15 mouse cellular contexts compared by ENCODE assay signal in genomic region chr10:124900044-124900443, GRCm38 (mm10).
A peak's percentile ranks its signal among the peaks of the same experiment; 100 is the strongest.
DNase-seq lines count a peak whose midpoint lies in the region; ATAC-seq and TF ChIP-seq lines count a peak whose summit lies in the region.
"Had no signal": no experiment of that assay in that cellular context is flagged by ENCODE, and none has a peak within 500 bp of the region (broad histone marks: within the 10 kb centered on the region; RNA-seq: fewer than 3 reads in every experiment).

No protein-coding gene starts in this region.

- peak; percentile 11 to 34 for DNase-seq in left cerebral cortex, postnatal 14 days (ENCODE audit: low spot score in 2 of 2)
- DNase-seq in telencephalon, adult 2 months (ENCODE audit: low read depth, low spot score) = peak; percentile 36
- DNase-seq in yolk sac, embryonic 10.5 days (ENCODE audit: low spot score) = no peak
- no peak for DNase-seq in liver, postnatal 0 days
- DNase-seq: cerebellum, adult 11 months; kidney, adult 8-10 months; kidney, postnatal 4 days; lung, postnatal 36 days had no signal

- no peak for TF ChIP-seq CTCF in liver, postnatal 0 days (IDR thresholded peaks at IDR 0.05; ENCODE audit: low read depth)

- 89% methylated on average over 12 of the region's 12 CpGs for WGBS in forebrain, embryonic 13.5 days
- WGBS in forebrain, embryonic 12.5 days = 92% methylated on average over 12 of the region's 12 CpGs
- 84% methylated on average over 12 of the region's 12 CpGs for WGBS in liver, postnatal 0 days (ENCODE audit: insufficient replicate concordance)

- no peak for TF ChIP-seq EP300 in liver, postnatal 0 days (IDR thresholded peaks at IDR 0.05; ENCODE audit: low read depth)

- intact Hi-C loops in left cerebral cortex, postnatal 14 days (cut with DNase I) = no loop called here

- peak; percentile 38; the same call in 1 of the 2 replicates for ATAC-seq in forebrain, embryonic 13.5 days
- no peak for ATAC-seq in forebrain, embryonic 12.5 days (ENCODE audit: low FRiP score)
- no peak for ATAC-seq in megakaryocyte, adult 5-6 weeks (ENCODE audit: poor library complexity, severe bottlenecking)
- ATAC-seq in liver, postnatal 0 days = no peak

- H3K9ac ChIP-seq in forebrain, embryonic 13.5 days = no peak overlapping the region
- H3K9ac ChIP-seq in forebrain, embryonic 12.5 days = no peak overlapping the region
- H3K9ac ChIP-seq in liver, postnatal 0 days (replicated peaks) = no peak overlapping the region
- H3K9ac ChIP-seq: embryonic facial prominence, embryonic 13.5 days; heart, embryonic 13.5 days; midbrain, embryonic 12.5 days had no signal

- H3K27me3 ChIP-seq in forebrain, embryonic 13.5 days = no peaks in the 10 kb centered on the region
- H3K27me3 ChIP-seq in forebrain, embryonic 12.5 days = no peaks in the 10 kb centered on the region
- no peaks in the 10 kb centered on the region for H3K27me3 ChIP-seq in megakaryocyte, embryonic 14.5 days (replicated peaks)
- H3K27me3 ChIP-seq in liver, postnatal 0 days (ENCODE audit: insufficient read depth, low read length) = no peaks in the 10 kb centered on the region
- H3K27me3 ChIP-seq: embryonic facial prominence, embryonic 13.5 days; heart, embryonic 13.5 days; midbrain, embryonic 12.5 days had no signal

- H3K27ac ChIP-seq in forebrain, embryonic 13.5 days = no peak overlapping the region
- no peak overlapping the region for H3K27ac ChIP-seq in forebrain, embryonic 12.5 days
- no peak overlapping the region for H3K27ac ChIP-seq in liver, postnatal 0 days (ENCODE audit: low read depth)
- H3K27ac ChIP-seq: embryonic facial prominence, embryonic 13.5 days; heart, embryonic 13.5 days; midbrain, embryonic 12.5 days had no signal

- no peak overlapping the region for H3K4me3 ChIP-seq in forebrain, embryonic 13.5 days
- no peak overlapping the region for H3K4me3 ChIP-seq in forebrain, embryonic 12.5 days (replicated peaks)
- peak overlapping the region; percentile 34 for H3K4me3 ChIP-seq in megakaryocyte, embryonic 14.5 days (replicated peaks)
- H3K4me3 ChIP-seq in liver, postnatal 0 days (ENCODE audit: low read depth, low read length) = no peak overlapping the region
- H3K4me3 ChIP-seq: embryonic facial prominence, embryonic 13.5 days; heart, embryonic 13.5 days; midbrain, embryonic 12.5 days had no signal

- H3K4me1 ChIP-seq in forebrain, embryonic 13.5 days = no peaks in the 10 kb centered on the region
- no peaks in the 10 kb centered on the region for H3K4me1 ChIP-seq in forebrain, embryonic 12.5 days
- no peaks in the 10 kb centered on the region for H3K4me1 ChIP-seq in megakaryocyte, embryonic 14.5 days
- no peaks in the 10 kb centered on the region for H3K4me1 ChIP-seq in liver, postnatal 0 days (ENCODE audit: insufficient read depth)
- H3K4me1 ChIP-seq: embryonic facial prominence, embryonic 13.5 days; heart, embryonic 13.5 days; midbrain, embryonic 12.5 days had no signal

- H3K4me2 ChIP-seq in forebrain, embryonic 13.5 days = no peak overlapping the region
- no peak overlapping the region for H3K4me2 ChIP-seq in forebrain, embryonic 12.5 days
- no peak overlapping the region for H3K4me2 ChIP-seq in liver, postnatal 0 days (ENCODE audit: low read depth, low read length)
- H3K4me2 ChIP-seq: embryonic facial prominence, embryonic 13.5 days; heart, embryonic 13.5 days; midbrain, embryonic 12.5 days had no signal

- H3K36me3 ChIP-seq in forebrain, embryonic 13.5 days (ENCODE audit: poor library complexity, severe bottlenecking) = no peaks in the 10 kb centered on the region
- no peaks in the 10 kb centered on the region for H3K36me3 ChIP-seq in forebrain, embryonic 12.5 days (replicated peaks)
- H3K36me3 ChIP-seq in megakaryocyte, embryonic 14.5 days (replicated peaks; ENCODE audit: low read length) = no peaks in the 10 kb centered on the region
- H3K36me3 ChIP-seq in liver, postnatal 0 days (replicated peaks; ENCODE audit: insufficient read depth, low read length) = no peaks in the 10 kb centered on the region
- H3K36me3 ChIP-seq: embryonic facial prominence, embryonic 13.5 days; heart, embryonic 13.5 days; midbrain, embryonic 12.5 days had no signal

- no peaks in the 10 kb centered on the region for H3K9me3 ChIP-seq in forebrain, embryonic 13.5 days (replicated peaks)
- H3K9me3 ChIP-seq in forebrain, embryonic 12.5 days = no peaks in the 10 kb centered on the region
- peaks cover 6% of the 10 kb centered on the region; the same call in 1 of the 2 replicates for H3K9me3 ChIP-seq in megakaryocyte, embryonic 14.5 days
- H3K9me3 ChIP-seq in liver, postnatal 0 days (ENCODE audit: low read length) = no peaks in the 10 kb centered on the region
- H3K9me3 ChIP-seq: embryonic facial prominence, embryonic 13.5 days; heart, embryonic 13.5 days; midbrain, embryonic 12.5 days had no signal

Comparison
In these comparisons a context has a peak if more than half of its experiments do, and no peak if none do; other contexts are left out.
1. DNase-seq: peak in left cerebral cortex, postnatal 14 days (2 of 2) and telencephalon, adult 2 months (single experiment); none in yolk sac, embryonic 10.5 days (single experiment) and liver, postnatal 0 days (single experiment).